Mouse (Mus musculus) spleen, adult 12 weeks (tissue): ENCODE data around the gene Tspyl1.

Experiments used
- DNase-seq: peaks from one replicate; pipeline ENCODE4 v3.0.0; 2022; ENCODE audit warnings: low spot score

Gene Tspyl1

DNA sequence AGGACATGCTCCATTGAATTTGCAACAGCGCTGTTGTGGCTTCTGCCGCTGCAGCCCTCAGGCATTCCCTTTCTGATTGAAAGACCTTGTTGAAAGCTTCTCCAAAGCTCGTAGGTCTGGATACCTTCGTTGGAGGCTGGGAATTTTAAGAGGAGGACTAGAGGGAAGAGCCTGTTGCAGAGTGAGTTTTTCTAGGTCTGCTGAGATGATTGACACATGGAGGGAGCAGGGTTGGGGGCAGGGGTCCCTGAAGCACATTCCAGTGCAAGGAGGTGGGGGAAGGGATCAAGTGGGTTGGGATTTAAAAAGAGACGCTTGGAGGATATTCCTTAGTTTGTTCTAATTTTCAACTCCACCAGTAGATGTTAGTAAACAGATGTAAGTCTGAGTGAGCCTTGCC is 18.4 kb downstream of the Tspyl1 start:
- DNase-seq = no peak

DNA sequence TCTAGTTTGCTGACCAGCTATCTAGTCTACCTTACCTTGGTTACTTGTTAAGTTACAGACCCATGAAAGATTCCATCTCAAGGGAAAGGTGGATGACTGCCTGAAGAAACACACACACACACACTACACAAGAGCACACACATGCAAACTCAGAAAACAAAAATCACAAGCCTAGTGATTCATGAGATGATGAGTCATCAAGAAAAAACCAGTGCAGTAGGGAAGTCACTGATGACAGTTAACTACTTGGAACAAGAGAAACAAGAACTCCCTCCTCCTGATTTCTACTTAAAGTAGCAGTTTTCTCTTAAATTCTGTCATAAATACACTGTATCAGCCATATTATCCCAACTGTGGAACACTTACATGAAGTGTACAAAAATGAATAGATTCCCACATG is 25.1 kb downstream of the Tspyl1 start:
- DNase-seq = no peak

DNA sequence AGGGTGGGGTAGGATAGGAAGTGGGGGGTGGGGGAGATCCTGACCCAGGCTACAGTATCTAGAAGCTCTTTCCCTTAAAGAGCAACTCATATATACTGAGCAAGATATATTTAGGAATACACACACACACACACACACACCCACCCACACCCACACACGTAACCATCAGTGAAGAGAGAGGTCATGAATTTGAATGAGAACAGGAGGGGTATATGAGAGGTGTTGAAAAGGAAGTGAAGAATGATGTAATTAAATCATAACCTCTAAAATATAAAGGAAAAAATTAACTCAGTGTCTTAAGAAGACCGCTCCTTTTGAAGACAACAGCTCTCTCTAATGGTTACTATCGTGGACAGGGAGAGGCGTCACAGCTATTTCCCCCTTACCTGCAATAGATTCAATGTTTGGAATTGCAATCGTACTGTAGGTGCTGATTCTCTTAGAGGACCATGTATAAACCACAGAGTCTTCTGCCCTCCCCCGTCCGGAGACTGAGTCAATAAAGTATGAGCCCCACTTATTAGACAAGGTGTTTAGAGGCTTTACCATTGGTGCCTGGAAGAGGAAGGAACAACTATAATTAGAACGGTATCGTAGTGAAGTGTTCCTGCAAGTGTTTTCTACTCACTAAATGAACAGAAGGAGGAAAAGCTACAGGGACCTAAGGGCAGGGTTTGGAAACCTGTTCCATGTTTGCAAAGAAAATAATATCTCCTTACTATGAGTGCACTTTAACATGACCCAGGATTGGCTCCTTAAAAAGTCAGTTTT is 28.1 kb downstream of the Tspyl1 start:
- no peak for DNase-seq

DNA sequence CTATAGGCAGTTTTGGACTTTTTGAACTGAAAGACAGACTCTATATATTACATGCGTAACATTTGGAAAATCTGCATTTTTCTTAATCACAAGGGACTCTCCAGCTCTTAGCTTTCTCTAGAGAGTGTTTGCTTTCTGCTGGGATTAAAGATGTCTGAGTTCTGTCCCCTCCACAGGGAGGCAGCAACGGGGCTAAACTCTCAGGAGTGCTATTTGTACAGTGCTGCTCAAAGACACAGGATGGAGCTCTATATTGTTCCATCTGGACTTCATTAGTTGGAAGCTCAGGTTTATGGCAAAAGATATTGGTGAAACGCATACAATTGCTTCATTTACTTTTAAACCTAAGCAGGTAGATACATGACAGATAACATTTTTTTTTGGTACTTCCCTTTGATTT is 30.5 kb downstream of the Tspyl1 start:
- DNase-seq = no peak

DNA sequence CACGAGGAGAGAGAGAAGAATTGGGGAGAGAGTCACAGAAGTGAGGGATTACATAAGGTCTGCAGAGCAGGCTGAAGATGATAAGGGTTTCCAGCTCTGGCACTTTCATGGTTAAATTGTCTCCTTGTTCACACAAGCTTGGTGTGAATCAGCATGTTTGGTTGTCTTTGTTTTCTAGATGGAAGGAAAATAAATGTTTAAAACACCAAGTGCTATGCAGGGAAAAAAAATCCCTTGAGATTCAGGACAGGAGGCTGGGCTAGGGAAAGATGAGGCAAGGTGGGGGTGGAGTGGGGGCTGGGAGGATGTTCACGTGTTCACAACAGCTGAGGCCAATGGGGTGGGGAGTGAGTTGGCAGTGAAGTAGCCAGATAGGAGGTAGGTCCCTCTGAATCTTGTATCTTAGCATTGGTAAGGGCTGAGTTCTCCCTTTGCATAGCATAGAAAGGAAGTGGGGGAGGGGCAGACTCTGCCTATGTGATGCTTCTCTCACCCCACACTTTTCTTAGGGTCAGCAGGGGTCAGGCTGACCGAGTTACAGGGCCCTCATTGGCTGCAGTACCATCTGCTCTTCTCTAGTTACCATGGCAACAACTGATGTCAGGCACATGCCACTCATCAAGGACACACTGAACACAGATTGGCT is 34.7 kb downstream of the Tspyl1 start:
- no peak for DNase-seq

DNA sequence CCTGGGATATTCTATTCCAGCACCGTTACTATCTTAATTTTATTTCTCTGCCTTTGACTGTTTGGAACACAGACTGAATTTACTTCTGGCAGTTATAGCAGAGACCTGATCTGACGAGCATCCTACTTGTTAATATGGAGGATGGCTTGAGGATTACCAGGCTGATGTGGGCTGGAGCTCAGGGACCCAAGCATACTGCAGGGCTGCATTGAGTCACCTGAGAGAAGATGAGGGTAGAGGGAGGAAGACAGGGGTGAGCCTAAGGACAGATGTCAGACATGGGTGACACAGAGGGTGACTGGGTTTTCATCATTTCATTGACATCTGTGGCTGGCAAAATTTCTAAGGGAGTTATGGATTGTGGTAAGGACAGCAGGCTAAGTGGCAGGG is 35.2 kb downstream of the Tspyl1 start:
- DNase-seq = no peak

DNA sequence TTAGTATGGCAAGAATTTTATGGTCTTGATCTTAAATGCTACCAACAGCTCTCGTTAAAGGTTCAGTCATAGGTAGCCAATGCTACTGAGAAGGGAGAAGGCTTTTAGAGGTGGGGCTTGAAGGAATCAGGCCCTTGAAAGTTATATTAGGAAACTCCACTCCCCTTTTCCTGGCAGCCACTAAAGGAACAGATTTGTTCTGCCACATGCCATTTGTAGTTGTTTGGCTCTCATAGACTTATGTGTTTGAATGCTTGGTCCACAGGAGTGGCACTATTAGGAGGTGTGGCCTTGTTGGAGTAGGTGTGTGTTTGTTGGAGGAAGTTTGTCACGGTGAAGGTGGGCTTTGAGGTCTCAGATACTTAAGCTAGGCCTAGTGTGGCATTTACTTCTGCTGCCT is 38.8 kb downstream of the Tspyl1 start:
- no peak for DNase-seq

DNA sequence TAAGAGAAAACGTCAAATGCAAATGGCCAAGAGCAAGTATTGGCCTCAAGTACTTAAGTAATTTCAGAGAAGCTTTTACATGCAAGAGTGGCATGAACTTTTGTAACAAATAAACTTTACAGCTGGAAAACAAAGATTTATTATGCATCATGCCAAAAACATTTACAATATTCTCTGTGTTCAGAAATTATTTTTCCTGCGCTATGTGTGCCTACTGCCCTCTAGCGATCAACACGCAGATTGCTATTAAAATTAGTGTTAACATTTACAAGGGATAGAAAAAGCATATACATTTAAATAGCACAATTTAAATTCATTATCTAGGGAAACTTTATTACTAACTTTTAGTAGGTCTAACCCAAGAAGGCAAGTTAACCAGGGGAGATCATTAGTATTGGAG is 44.7 kb downstream of the Tspyl1 start:
- DNase-seq = no peak

DNA sequence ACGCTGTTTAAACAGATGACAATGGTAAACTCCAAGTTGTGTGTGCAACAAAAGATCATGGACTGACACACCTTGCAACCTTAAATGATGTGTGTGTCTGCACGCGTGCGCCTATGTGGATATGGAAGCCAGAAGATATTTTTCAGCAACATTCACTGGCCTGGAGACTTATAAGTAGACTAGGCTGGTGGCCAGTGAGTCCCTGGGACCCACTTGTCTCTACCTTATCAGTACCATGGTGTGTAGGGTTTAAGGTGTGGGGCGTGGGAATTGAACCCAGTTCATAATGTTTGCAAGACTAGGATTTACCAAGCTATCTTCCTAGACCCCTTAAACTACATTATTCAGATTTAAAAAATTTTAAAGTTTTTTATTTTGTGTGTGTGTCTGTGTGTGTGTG is 45.2 kb downstream of the Tspyl1 start:
- DNase-seq = no peak

DNA sequence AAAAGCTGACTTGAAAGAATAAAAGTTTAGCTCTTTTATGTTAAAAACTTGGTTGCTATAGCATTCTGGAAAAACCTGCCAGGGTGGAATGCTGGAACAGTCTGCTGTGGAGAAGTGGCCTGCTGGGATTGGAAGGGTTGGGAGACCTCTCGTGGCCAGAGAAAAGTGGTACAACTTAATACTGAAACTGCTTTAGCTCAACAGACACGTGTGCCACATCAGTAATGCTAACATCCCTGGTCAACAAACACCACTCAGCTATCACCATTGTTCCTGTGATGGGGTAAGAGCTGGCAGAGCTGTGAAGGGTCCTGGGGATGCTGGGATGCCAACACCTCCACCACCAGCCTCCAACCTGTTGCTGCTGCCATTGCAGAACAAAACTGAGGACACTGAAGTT is 46.3 kb downstream of the Tspyl1 start:
- no peak for DNase-seq
